Comparison of ENCODE assay signal across 7 mouse cellular contexts in the genomic region with DNA sequence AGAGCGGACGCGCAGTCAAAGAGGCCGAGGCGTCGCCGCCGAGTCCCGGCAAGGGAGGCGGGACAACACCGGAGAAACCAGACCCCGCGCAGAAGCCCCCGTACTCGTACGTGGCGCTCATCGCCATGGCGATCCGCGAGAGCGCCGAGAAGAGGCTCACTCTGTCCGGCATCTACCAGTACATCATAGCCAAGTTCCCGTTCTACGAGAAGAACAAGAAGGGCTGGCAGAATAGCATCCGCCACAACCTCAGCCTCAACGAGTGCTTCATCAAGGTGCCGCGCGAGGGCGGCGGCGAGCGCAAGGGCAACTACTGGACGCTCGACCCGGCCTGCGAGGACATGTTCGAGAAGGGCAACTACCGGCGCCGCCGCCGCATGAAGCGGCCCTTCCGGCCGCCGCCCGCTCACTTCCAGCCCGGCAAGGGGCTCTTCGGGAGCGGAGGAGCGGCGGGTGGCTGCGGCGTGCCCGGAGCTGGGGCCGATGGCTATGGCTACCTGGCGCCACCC. TPM values are rescaled to one million over a fixed set of nuclear protein-coding genes. Genes with fewer than 3 reads are reported as not detected.
DNase-seq lines count a peak whose midpoint lies in the region; ATAC-seq and TF ChIP-seq lines count a peak whose summit lies in the region.

No protein-coding gene starts in this region.

- H3K9ac ChIP-seq in forebrain, embryonic 12.5 days, result peak overlapping the region; percentile 48
- H3K9ac ChIP-seq in midbrain, embryonic 11.5 days (ENCODE audit: low read length), result peak overlapping the region; percentile 56

- no peaks in the 10 kb centered on the region for H3K9me3 ChIP-seq in forebrain, embryonic 12.5 days
- H3K9me3 ChIP-seq in midbrain, embryonic 11.5 days (ENCODE audit: control insufficient read depth, low read length), result no peaks in the 10 kb centered on the region

- peaks cover 50% of the 10 kb centered on the region for H3K27me3 ChIP-seq in spleen, adult 2 months (ENCODE audit: control insufficient read depth, insufficient read depth, low read length)
- H3K27me3 ChIP-seq in forebrain, embryonic 12.5 days, result peaks cover 94% of the 10 kb centered on the region
- peaks cover 90% of the 10 kb centered on the region for H3K27me3 ChIP-seq in midbrain, embryonic 11.5 days (ENCODE audit: control insufficient read depth, insufficient read depth, low read length)

- no peak for TF ChIP-seq CTCF in spleen, adult 2 months (IDR thresholded peaks at IDR 0.05; ENCODE audit: extremely low read depth, insufficient read depth, insufficient read length, insufficient replicate concordance)

- ATAC-seq in forebrain, embryonic 12.5 days (ENCODE audit: low FRiP score), result peak; percentile 37; the same call in 1 of the 2 replicates
- peak; percentile 14 for ATAC-seq in midbrain, embryonic 11.5 days (ENCODE audit: low FRiP score)

- TF ChIP-seq POLR2A in spleen, adult 2 months (IDR thresholded peaks at IDR 0.05; ENCODE audit: low read depth, low read length), result no peak

- H3K4me1 ChIP-seq in spleen, adult 2 months (ENCODE audit: control insufficient read depth, insufficient read depth, insufficient read length), result peaks cover 7% of the 10 kb centered on the region; the same call in 1 of the 2 replicates
- peaks cover 33% of the 10 kb centered on the region for H3K4me1 ChIP-seq in forebrain, embryonic 12.5 days
- H3K4me1 ChIP-seq in midbrain, embryonic 11.5 days (ENCODE audit: control insufficient read depth, insufficient read depth, low read length), result peaks cover 33% of the 10 kb centered on the region

- 3% methylated on average over 60 of the region's 60 CpGs for WGBS in spleen, adult 2 months
- under 1% methylated on average over 60 of the region's 60 CpGs for WGBS in forebrain, embryonic 12.5 days
- WGBS in midbrain, embryonic 11.5 days, result under 1% methylated on average over 56 of the region's 60 CpGs

- peak overlapping the region; percentile 87 for H3K4me2 ChIP-seq in forebrain, embryonic 12.5 days
- peak overlapping the region; percentile 87 for H3K4me2 ChIP-seq in midbrain, embryonic 11.5 days

- H3K27ac ChIP-seq in spleen, adult 2 months (ENCODE audit: insufficient read depth, low read length), result no peak overlapping the region
- H3K27ac ChIP-seq in forebrain, embryonic 12.5 days, result peak overlapping the region; percentile 46
- H3K27ac ChIP-seq in midbrain, embryonic 11.5 days (ENCODE audit: low read depth, low read length), result no peak overlapping the region

- peak overlapping the region; percentile 20; the same call in 1 of the 2 replicates for H3K4me3 ChIP-seq in spleen, adult 2 months (ENCODE audit: extremely low read depth, insufficient read depth, insufficient read length)
- peak overlapping the region; percentile 49 for H3K4me3 ChIP-seq in forebrain, embryonic 12.5 days (replicated peaks)
- H3K4me3 ChIP-seq in midbrain, embryonic 11.5 days (ENCODE audit: low read depth, low read length), result peak overlapping the region; percentile 47

- no peaks in the 10 kb centered on the region for H3K36me3 ChIP-seq in spleen, adult 2 months (ENCODE audit: control insufficient read depth, insufficient read depth, low read length)
- H3K36me3 ChIP-seq in forebrain, embryonic 12.5 days (replicated peaks), result no peaks in the 10 kb centered on the region
- no peaks in the 10 kb centered on the region for H3K36me3 ChIP-seq in midbrain, embryonic 11.5 days (ENCODE audit: control insufficient read depth, insufficient read depth, low read length)

- no peak for DNase-seq in spleen, adult 2 months (ENCODE audit: low read depth in 1 of 2, low spot score in 2 of 2)
- DNase-seq in spleen, postnatal 36 days (ENCODE audit: low spot score in 2 of 2), result no peak
- DNase-seq in kidney, adult 8-10 months, result peak; percentile 21 to 49
- DNase-seq in midbrain, embryonic 11.5 days (ENCODE audit: low spot score, missing footprints), result peak; percentile 97
- no peak for DNase-seq in frontal cortex, postnatal 36 days (ENCODE audit: low spot score in 2 of 2)
- DNase-seq in Muller cell, postnatal 12 days (ENCODE audit: inconsistent ontology term), result no peak

RNA-seq across cellular contexts. Expression of gene Foxl2, which starts 0.7 kb away (rescaled TPM):
- polyA plus RNA-seq in spleen, adult 2 months (2012; rRNA removed), result not detected in 2 replicates
- 1.5 and 2.2 TPM in 2 replicates for polyA plus RNA-seq in forebrain, embryonic 12.5 days (2016; fragmentation: Nextera tagmentation; extraction: Ambion mirVana)
- polyA plus RNA-seq in midbrain, embryonic 11.5 days (2014; fragmentation: Nextera tagmentation; extraction: Ambion mirVana), result 2.2 and 3.6 TPM in 2 replicates

RNA-seq across cellular contexts. Expression of gene Faim, which starts 30.4 kb away (rescaled TPM):
- polyA plus RNA-seq in spleen, adult 2 months (2012; rRNA removed), result 2.9 and 4.6 TPM in 2 replicates
- polyA plus RNA-seq in forebrain, embryonic 12.5 days (2016; fragmentation: Nextera tagmentation; extraction: Ambion mirVana), result 85.7 and 87.5 TPM in 2 replicates
- polyA plus RNA-seq in midbrain, embryonic 11.5 days (2014; fragmentation: Nextera tagmentation; extraction: Ambion mirVana), result 87.3 and 91.8 TPM in 2 replicates

RNA-seq across cellular contexts. Expression of gene 7420426K07Rik, which starts 52.9 kb away (rescaled TPM):
- not detected in 2 replicates for polyA plus RNA-seq in spleen, adult 2 months (2012; rRNA removed)
- polyA plus RNA-seq in forebrain, embryonic 12.5 days (2016; fragmentation: Nextera tagmentation; extraction: Ambion mirVana), result not detected in 2 replicates
- polyA plus RNA-seq in midbrain, embryonic 11.5 days (2014; fragmentation: Nextera tagmentation; extraction: Ambion mirVana), result 0.11 TPM in 1 of 2 replicates, not detected in the other

Comparison
In these comparisons a context has a peak if more than half of its experiments do, and no peak if none do; other contexts are left out.
1. DNase-seq: peak in kidney, adult 8-10 months (2 of 2) and midbrain, embryonic 11.5 days (single experiment); none in spleen, adult 2 months (0 of 2), spleen, postnatal 36 days (0 of 2), frontal cortex, postnatal 36 days (0 of 2) and Muller cell, postnatal 12 days (single experiment).
2. RNA of gene Faim, which starts 30.4 kb away (polyA plus RNA-seq): 85.7 to 87.5 TPM in forebrain, embryonic 12.5 days and 87.3 to 91.8 TPM in midbrain, embryonic 11.5 days; 2.9 to 4.6 TPM in spleen, adult 2 months; every median in the first group is over 10 times any median in the second.
3. Peak in every context shown above with its lines, with median percentiles within 50 percentile points of each other: H3K4me3 ChIP-seq.